Mouse (Mus musculus) hindbrain, postnatal 0 days (tissue): ENCODE data around the gene Capn1. TPM values are rescaled to one million over a fixed set of nuclear protein-coding genes. Genes with fewer than 3 reads are reported as not detected.
A peak's percentile ranks its signal among the peaks of the same experiment; 100 is the strongest.

ENCODE experiments used
- ATAC-seq: fragments of 200-750 bp; cut with Nextera tagmentation; 2 replicates; pipeline ENCODE4 v1.8.0; 2017; ENCODE audit warnings: mild to moderate bottlenecking, moderate TSS enrichment, moderate library complexity
- DNase-seq: peaks from one replicate; pipeline ENCODE4 v3.0.0-alpha.2; 2015; ENCODE audit warnings: low spot score
- H3K27ac ChIP-seq: fragments of 300-500 bp; sonication (generic); 2 replicates; pipeline ENCODE4 v1.5.1; 2014; ENCODE audit warnings: mild to moderate bottlenecking
- H3K27me3 ChIP-seq: fragments of 300-500 bp; sonication (generic); 2 replicates; pipeline ENCODE4 v1.6.1; 2014; ENCODE audit warnings: low read length, mixed read lengths; ENCODE audit not compliant: insufficient read depth
- H3K36me3 ChIP-seq: fragments of 300-500 bp; sonication (generic); 2 replicates; pipeline ENCODE4 v1.6.1; 2014; ENCODE audit warnings: low read length, mixed read lengths; ENCODE audit not compliant: insufficient read depth
- H3K4me1 ChIP-seq: fragments of 300-500 bp; sonication (generic); 2 replicates; pipeline ENCODE4 v1.6.1; 2014; ENCODE audit warnings: antibody characterized with exemption, low read length, mixed read lengths; ENCODE audit not compliant: insufficient read depth
- H3K4me2 ChIP-seq: fragments of 300-500 bp; sonication (generic); 2 replicates; pipeline ENCODE4 v1.6.1; 2014; ENCODE audit warnings: low read depth, mild to moderate bottlenecking, low read length, moderate library complexity, mixed read lengths
- H3K4me3 ChIP-seq: fragments of 300-500 bp; sonication (generic); 2 replicates; pipeline ENCODE4 v1.5.1; 2014; ENCODE audit warnings: low read length
- H3K9ac ChIP-seq: fragments of 300-500 bp; sonication (generic); replicated peaks from 2 replicates; pipeline ENCODE4 v1.6.1; 2014; ENCODE audit warnings: mild to moderate bottlenecking, low read length, moderate library complexity, mixed read lengths
- H3K9me3 ChIP-seq: fragments of 300-500 bp; sonication (generic); 2 replicates; pipeline ENCODE4 v1.6.1; 2016; ENCODE audit warnings: low read length, mixed read lengths
- CTCF ChIP-seq: IDR thresholded peaks from 2 replicates; pipeline ENCODE4 v1.5.1; 2016; ENCODE audit warnings: antibody characterized with exemption, control low read depth, low read depth
- WGBS: fragments of 180-500 bp; shearing (Covaris S2); extraction: QIAGEN DNeasy Blood & Tissue Kit; methylation state at CpG from one replicate; pipeline ENCODE4 v1.1.7; 2014; 5-methylcytosine and 5-hydroxymethylcytosine counted together
- polyA plus RNA-seq: library from polyadenylated mRNA; unstranded; fragments of >200 nt; fragmentation: Nextera tagmentation; extraction: Ambion mirVana; gene quantifications from 2 replicates; pipeline ENCODE4 v1.2.1, GENCODE M21; 2015
- total RNA-seq: library from RNA; depleted of rRNA; stranded (reverse); fragments of >200 nt; gene quantifications from 2 replicates; pipeline ENCODE4 v1.2.3, GENCODE M21; 2014

Capn1 gene
- total and polyA plus RNA-seq, 2 experiments from 2014 or later: 4.8 to 15.7 TPM

DNA sequence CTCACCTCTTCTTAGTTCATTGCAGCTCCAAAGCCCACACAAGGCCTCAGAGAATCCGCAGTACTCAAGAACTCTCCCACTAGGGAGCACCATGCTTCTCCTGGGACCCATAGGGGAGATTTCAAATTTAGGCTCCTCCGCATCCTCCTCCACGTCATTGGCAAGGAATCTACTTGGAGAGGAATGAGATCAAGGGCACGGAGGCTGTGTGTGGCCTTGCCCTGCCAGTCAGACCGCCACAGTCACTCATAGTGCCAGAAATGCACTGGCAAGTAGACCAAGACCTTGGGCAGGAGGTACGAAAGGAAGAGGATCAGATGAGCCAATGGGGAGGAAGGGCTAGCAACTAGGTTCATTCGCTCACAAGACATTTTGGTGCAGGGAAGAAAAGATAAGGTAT is 8.2 kb upstream of the Capn1 start:
- Histone ChIP-seq H3K36me3 (no peaks in the 10 kb centered on the region), H3K27me3 (no peaks in the 10 kb centered on the region), H3K9me3 (no peaks in the 10 kb centered on the region), H3K4me1 (no peaks in the 10 kb centered on the region), H3K4me3 (no peak overlapping the region), H3K27ac (no peak overlapping the region), H3K4me2 (no peak overlapping the region), H3K9ac (no peak overlapping the region)
- TF ChIP-seq CTCF: no peak
- no peak for ATAC-seq
- no peak for DNase-seq
- WGBS: 83% methylated on average over 7 of the region's 7 CpGs

DNA sequence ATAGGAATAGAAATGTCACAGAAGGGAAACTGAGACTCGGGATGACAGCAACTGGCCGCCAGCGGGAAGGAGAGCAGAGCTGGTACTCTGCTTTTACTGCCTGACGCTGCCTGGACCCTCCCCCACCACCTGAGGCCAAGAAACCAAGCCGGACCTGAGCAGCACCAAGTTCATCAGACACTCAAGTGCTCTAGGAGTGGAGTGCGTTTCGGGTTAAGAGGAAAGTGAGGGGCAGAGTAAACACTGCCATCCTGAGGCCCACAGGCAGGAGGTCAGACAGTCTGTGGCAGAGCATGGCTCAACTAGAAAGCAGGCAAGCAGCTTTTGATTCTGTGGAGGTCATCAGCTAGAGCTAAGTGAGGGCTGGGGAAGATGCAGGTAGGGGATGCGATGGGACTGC is 7.4 kb upstream of the Capn1 start:
- H3K4me1 ChIP-seq: no peaks in the 10 kb centered on the region
- ATAC-seq (no peak), DNase-seq (no peak)
- no peak overlapping the region for H3K4me2 ChIP-seq
- no peak overlapping the region for H3K27ac ChIP-seq
- WGBS: 64% methylated on average over 8 of the region's 8 CpGs
- no peak for TF ChIP-seq CTCF
- no peak overlapping the region for H3K9ac ChIP-seq
- H3K36me3 ChIP-seq: no peaks in the 10 kb centered on the region
- no peak overlapping the region for H3K4me3 ChIP-seq
- no peaks in the 10 kb centered on the region for H3K27me3 ChIP-seq
- H3K9me3 ChIP-seq: no peaks in the 10 kb centered on the region

DNA sequence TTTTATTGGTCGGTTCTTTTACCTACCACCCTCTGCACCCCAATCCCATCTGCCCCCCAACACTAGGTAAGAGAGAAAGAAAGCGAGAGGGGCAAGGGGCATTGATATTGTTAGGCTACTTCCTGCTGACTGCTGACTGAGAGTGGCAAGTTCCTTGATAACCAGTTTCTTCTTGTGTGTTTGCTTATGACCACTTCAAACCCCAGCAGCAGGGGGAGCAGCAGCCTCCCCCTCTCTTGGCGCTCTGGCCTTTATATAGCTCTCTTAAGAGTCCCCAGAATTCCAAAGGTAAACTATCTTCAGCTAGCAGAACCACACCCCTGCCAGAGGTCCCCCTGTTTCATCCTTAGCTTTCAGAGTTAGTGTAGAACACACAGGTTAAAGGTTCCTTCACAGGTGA is 4.6 kb upstream of the Capn1 start:
- WGBS: 73% methylated on average over 3 of the region's 3 CpGs
- H3K9ac ChIP-seq: no peak overlapping the region
- DNase-seq (no peak), ATAC-seq (no peak)
- H3K4me3 ChIP-seq: no peak overlapping the region
- no peak overlapping the region for H3K4me2 ChIP-seq
- H3K4me1 ChIP-seq: peaks cover 4% of the 10 kb centered on the region; the same call in 1 of the 2 replicates
- no peaks in the 10 kb centered on the region for H3K36me3 ChIP-seq
- H3K27ac ChIP-seq: no peak overlapping the region
- no peaks in the 10 kb centered on the region; the same call in 1 of the 2 replicates for H3K27me3 ChIP-seq
- no peak for TF ChIP-seq CTCF
- no peaks in the 10 kb centered on the region for H3K9me3 ChIP-seq

DNA sequence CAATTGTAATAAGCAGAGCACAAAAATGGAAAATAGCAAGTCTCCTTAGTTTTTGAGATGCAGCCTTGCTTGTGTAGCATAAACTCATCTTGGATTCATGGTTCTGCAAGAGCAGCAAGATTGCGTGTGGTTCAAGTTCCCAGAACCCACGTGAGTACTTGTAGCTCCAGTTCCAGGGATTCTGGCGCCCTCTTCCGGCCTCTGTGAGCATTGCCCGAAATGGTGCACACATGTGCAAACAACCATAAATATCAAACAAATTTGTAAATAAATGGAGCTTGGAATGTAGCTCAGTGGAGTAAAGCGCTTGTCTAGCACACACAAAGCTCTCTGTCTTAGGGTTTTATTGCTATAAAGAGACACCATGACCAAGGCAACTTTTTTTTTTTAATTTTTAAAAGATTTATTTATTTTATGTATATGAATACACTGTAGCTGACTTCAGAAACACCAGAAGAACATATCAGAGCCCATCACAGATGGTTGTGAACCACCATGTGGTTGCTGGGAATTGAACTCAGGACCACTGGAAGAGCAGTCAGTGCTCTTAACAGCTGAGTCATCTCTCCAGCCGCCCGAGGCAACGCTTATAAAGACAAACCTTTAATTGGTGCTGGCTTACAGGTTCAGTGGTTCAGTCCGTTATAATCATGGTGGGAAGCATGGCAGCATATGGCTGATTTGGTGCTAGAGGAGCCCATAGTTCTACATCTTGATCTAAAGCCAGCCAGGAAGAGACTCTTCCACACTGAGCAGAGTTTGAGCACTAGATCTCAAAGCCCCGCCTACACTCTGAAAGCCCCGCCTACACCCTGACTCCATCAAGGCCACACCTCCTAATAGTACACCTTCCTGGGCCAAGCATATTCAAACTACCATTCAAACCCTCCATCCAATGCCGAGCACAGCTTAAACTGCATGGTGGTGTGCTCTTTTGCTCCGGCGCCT is 2.7 kb upstream of the Capn1 start:
- H3K27ac ChIP-seq: no peak overlapping the region
- no peaks in the 10 kb centered on the region for H3K9me3 ChIP-seq
- ATAC-seq (no peak), DNase-seq (peak; percentile 90)
- no peaks in the 10 kb centered on the region; the same call in 1 of the 2 replicates for H3K27me3 ChIP-seq
- peaks cover 4% of the 10 kb centered on the region; the same call in 1 of the 2 replicates for H3K4me1 ChIP-seq
- H3K4me2 ChIP-seq: no peak overlapping the region
- peak; percentile 92 for TF ChIP-seq CTCF
- H3K9ac ChIP-seq: no peak overlapping the region
- no peaks in the 10 kb centered on the region for H3K36me3 ChIP-seq
- 34% methylated on average over 15 of the region's 15 CpGs for WGBS
- no peak overlapping the region for H3K4me3 ChIP-seq

DNA sequence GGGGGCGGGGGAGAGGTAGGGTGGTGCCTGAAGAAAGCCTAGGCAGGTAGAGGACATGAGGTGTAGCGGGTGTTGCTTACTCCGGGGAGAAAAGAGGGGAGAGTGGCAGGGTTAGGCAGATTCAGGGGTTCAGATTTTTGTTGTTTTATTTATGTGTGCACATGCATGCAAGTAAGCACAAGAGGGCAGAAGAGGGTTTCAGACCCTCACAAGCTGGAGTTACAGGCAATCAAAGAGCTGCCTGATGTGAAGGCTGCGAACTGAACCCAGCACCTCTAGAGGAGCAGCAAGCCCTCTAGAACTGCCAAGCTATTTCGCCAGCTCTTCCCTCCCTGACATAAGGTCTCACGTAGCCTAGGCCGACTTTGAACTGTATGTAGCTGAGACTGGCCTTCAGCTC is 835 bp upstream of the Capn1 start:
- Histone ChIP-seq H3K27me3 (no peaks in the 10 kb centered on the region; the same call in 1 of the 2 replicates), H3K36me3 (no peaks in the 10 kb centered on the region), H3K4me2 (peak overlapping the region; percentile 95), H3K9me3 (no peaks in the 10 kb centered on the region), H3K27ac (no peak overlapping the region), H3K9ac (no peak overlapping the region), H3K4me1 (peaks cover 4% of the 10 kb centered on the region; the same call in 1 of the 2 replicates), H3K4me3 (no peak overlapping the region)
- WGBS: 40% methylated on average over 7 of the region's 7 CpGs
- peak; percentile 60 for TF ChIP-seq CTCF
- ATAC-seq (no peak), DNase-seq (peak; percentile 57)

DNA sequence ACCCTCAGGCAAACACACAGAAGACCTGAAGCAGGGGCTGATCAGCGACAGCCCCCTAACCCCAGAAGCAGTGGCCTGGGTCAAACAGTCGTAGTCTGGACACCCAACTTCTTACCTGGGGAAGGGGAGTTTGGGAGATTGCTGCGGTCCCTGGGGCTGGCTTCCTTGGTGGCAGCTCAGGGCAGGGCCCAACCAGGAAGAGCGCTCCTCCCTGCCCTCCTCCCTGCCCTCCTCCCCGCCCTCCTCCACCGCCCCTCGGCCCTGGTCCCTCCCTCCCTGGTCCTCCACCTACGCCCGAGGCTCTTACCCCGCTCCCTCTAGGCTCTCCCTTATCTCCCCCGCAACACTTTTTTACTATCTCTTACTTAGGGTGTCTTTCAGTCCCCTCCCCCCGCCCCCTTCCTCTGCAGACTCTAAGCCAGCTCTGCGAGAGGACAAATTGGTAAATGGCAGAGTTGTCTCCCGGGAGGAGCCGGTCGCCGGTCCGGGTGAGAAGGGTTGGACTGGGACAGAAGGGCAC is 646 bp downstream of the Capn1 start:
- ATAC-seq (peak; percentile 57), DNase-seq (peak; percentile 19)
- H3K4me3 ChIP-seq: peak overlapping the region; percentile 50
- H3K4me2 ChIP-seq: peak overlapping the region; percentile 95
- 5% methylated on average over 16 of the region's 18 CpGs for WGBS
- H3K9ac ChIP-seq: peak overlapping the region; percentile 59
- peaks cover 4% of the 10 kb centered on the region; the same call in 1 of the 2 replicates for H3K4me1 ChIP-seq
- TF ChIP-seq CTCF: no peak
- peak overlapping the region; percentile 32; the same call in 1 of the 2 replicates for H3K27ac ChIP-seq
- no peaks in the 10 kb centered on the region; the same call in 1 of the 2 replicates for H3K27me3 ChIP-seq
- no peaks in the 10 kb centered on the region for H3K9me3 ChIP-seq
- no peaks in the 10 kb centered on the region for H3K36me3 ChIP-seq
